16 mouse cellular contexts compared by ENCODE assay signal in genomic region chr7:25003291-25003690, GRCm38 (mm10). TPM values are rescaled to one million over a fixed set of nuclear protein-coding genes. Genes with fewer than 3 reads are reported as not detected.
DNase-seq lines count a peak whose midpoint lies in the region; ATAC-seq and TF ChIP-seq lines count a peak whose summit lies in the region.
"Had no signal": no experiment of that assay in that cellular context is flagged by ENCODE, and none has a peak within 500 bp of the region (broad histone marks: within the 10 kb centered on the region; RNA-seq: fewer than 3 reads in every experiment).

No protein-coding gene starts in this region.

- intact Hi-C loops in left cerebral cortex, adult 2 months (cut with DNase I) = no loop called here
- intact Hi-C loops in gastrocnemius, postnatal 36 days (cut with DNase I) = no loop called here

- peak overlapping the region; percentile 86 for H3K4me3 ChIP-seq in left cerebral cortex, adult 2 months
- peak overlapping the region; percentile 75 for H3K4me3 ChIP-seq in forebrain, embryonic 16.5 days (replicated peaks; ENCODE audit: low read length)
- H3K4me3 ChIP-seq in neural tube, embryonic 13.5 days = peak overlapping the region; percentile 78

- H3K4me1 ChIP-seq in forebrain, embryonic 16.5 days (replicated peaks; ENCODE audit: control insufficient read depth, insufficient read depth, low read length) = peaks cover 43% of the 10 kb centered on the region
- peaks cover 54% of the 10 kb centered on the region for H3K4me1 ChIP-seq in neural tube, embryonic 13.5 days (replicated peaks)

- no peaks in the 10 kb centered on the region for H3K27me3 ChIP-seq in forebrain, embryonic 16.5 days (replicated peaks; ENCODE audit: control insufficient read depth, insufficient read depth, low read length)
- H3K27me3 ChIP-seq in neural tube, embryonic 13.5 days = 0 out of 2 replicates have a peak, but pooled peaks cover 10% of the 10 kb centered on the region

- WGBS in forebrain, embryonic 16.5 days = 24% methylated on average over 11 of the region's 11 CpGs
- WGBS in neural tube, embryonic 13.5 days = 40% methylated on average over 11 of the region's 11 CpGs

- peak overlapping the region; percentile 82 for H3K4me2 ChIP-seq in forebrain, embryonic 16.5 days (ENCODE audit: low read length)
- peak overlapping the region; percentile 70 for H3K4me2 ChIP-seq in neural tube, embryonic 13.5 days
- H3K4me2 ChIP-seq: heart, embryonic 11.5 days had no signal

- H3K36me3 ChIP-seq in forebrain, embryonic 16.5 days (ENCODE audit: control insufficient read depth, insufficient read depth) = peaks cover 11% of the 10 kb centered on the region
- peaks cover 24% of the 10 kb centered on the region for H3K36me3 ChIP-seq in neural tube, embryonic 13.5 days

- no peak for DNase-seq in left cerebral cortex, adult 2 months (ENCODE audit: extremely low spot score in 1 of 2, low spot score in 2 of 2)
- no peak for DNase-seq in left cerebral cortex, adult 11 months (ENCODE audit: low spot score)
- DNase-seq in cerebellum, postnatal 25 days = peak; percentile 61 to 70
- DNase-seq in urinary bladder, postnatal 25 days (ENCODE audit: low spot score) = no peak
- DNase-seq in gastrocnemius, postnatal 36 days = no peak
- no peak for DNase-seq in lung, adult 18-20 months
- DNase-seq: adrenal gland, postnatal 36 days; gastrocnemius, postnatal 10 days had no signal

- H3K9me3 ChIP-seq in forebrain, embryonic 16.5 days (ENCODE audit: control insufficient read depth, low read length) = no peaks in the 10 kb centered on the region
- no peaks in the 10 kb centered on the region for H3K9me3 ChIP-seq in neural tube, embryonic 13.5 days

- H3K9ac ChIP-seq in forebrain, embryonic 16.5 days (replicated peaks; ENCODE audit: low read depth, low read length) = peak overlapping the region; percentile 56
- H3K9ac ChIP-seq in neural tube, embryonic 13.5 days = peak overlapping the region; percentile 97

- no peak for TF ChIP-seq CTCF in left cerebral cortex, adult 2 months (IDR thresholded peaks at IDR 0.05)

- ATAC-seq in forebrain, embryonic 16.5 days = no peak
- ATAC-seq in neural tube, embryonic 13.5 days (ENCODE audit: low read depth) = no peak

- peak overlapping the region; percentile 81 for H3K27ac ChIP-seq in left cerebral cortex, adult 2 months
- H3K27ac ChIP-seq in forebrain, embryonic 16.5 days (ENCODE audit: low read length) = no peak overlapping the region
- H3K27ac ChIP-seq in neural tube, embryonic 13.5 days (replicated peaks) = peak overlapping the region; percentile 52

RNA-seq across cellular contexts. Expression of gene Atp1a3, which starts 2.5 kb away (rescaled TPM):
- total RNA-seq in left cerebral cortex, adult 2 months (2021) = 1,000 to 10,000 TPM; 1,970 to 2,141 TPM
- polyA plus RNA-seq in forebrain, embryonic 16.5 days (2015; fragmentation: Nextera tagmentation; extraction: Ambion mirVana) = 227 and 278 TPM in 2 replicates
- 261 and 282 TPM in 2 replicates for polyA plus RNA-seq in neural tube, embryonic 13.5 days (2015; fragmentation: Nextera tagmentation; extraction: Ambion mirVana)
- under 1 TPM; 0.08 to 0.15 TPM for total RNA-seq in gastrocnemius, postnatal 36 days (2021)

RNA-seq across cellular contexts. Expression of gene Rabac1, which starts 30.7 kb away (rescaled TPM):
- total RNA-seq in left cerebral cortex, adult 2 months (2021) = 100 to 1,000 TPM; 287 TPM
- 200 and 220 TPM in 2 replicates for polyA plus RNA-seq in forebrain, embryonic 16.5 days (2015; fragmentation: Nextera tagmentation; extraction: Ambion mirVana)
- polyA plus RNA-seq in neural tube, embryonic 13.5 days (2015; fragmentation: Nextera tagmentation; extraction: Ambion mirVana) = 255 and 276 TPM in 2 replicates
- 100 to 1,000 TPM; 188 to 189 TPM for total RNA-seq in gastrocnemius, postnatal 36 days (2021)

RNA-seq across cellular contexts. Expression of gene Gm4881, which starts 59.0 kb away (rescaled TPM):
- not detected for total RNA-seq in left cerebral cortex, adult 2 months (2021)
- 0.37 TPM in 1 of 2 replicates, not detected in the other for polyA plus RNA-seq in forebrain, embryonic 16.5 days (2015; fragmentation: Nextera tagmentation; extraction: Ambion mirVana)
- 1.0 and 1.2 TPM in 2 replicates for polyA plus RNA-seq in neural tube, embryonic 13.5 days (2015; fragmentation: Nextera tagmentation; extraction: Ambion mirVana)
- not detected for total RNA-seq in gastrocnemius, postnatal 36 days (2021)
- total RNA-seq: adrenal gland, postnatal 36 days; gastrocnemius, postnatal 10 days; left cerebral cortex, postnatal 14 days; megakaryocyte-erythroid progenitor cell, adult 5-6 weeks had no signal
- polyA plus RNA-seq: heart, embryonic 11.5 days; kidney, embryonic 16.5 days; liver, embryonic 16.5 days; thymus, postnatal 0 days had no signal

Comparison
In these comparisons a context has a peak if more than half of its experiments do, and no peak if none do; other contexts are left out.
1. DNase-seq: peak in cerebellum, postnatal 25 days (2 of 2); none in left cerebral cortex, adult 2 months (0 of 2), left cerebral cortex, adult 11 months (single experiment), urinary bladder, postnatal 25 days (single experiment), gastrocnemius, postnatal 36 days (0 of 2) and lung, adult 18-20 months (0 of 2).
2. RNA of gene Atp1a3, which starts 2.5 kb away (total RNA-seq): 1,970 to 2,141 TPM in left cerebral cortex, adult 2 months; 0.08 to 0.15 TPM in gastrocnemius, postnatal 36 days; every median in the first group is over 1,000 times any median in the second.
3. Peak in every context shown above with its lines, with median percentiles within 50 percentile points of each other: H3K4me3 ChIP-seq.